Mouse (Mus musculus): ENCODE results near the gene Clic1. TPM values are rescaled to one million over a fixed set of nuclear protein-coding genes. Genes with fewer than 3 reads are reported as not detected.

The Clic1 gene
- total RNA-seq, 2 experiments from 2014 or later, result 9.2 to 9.6 TPM

DNA sequence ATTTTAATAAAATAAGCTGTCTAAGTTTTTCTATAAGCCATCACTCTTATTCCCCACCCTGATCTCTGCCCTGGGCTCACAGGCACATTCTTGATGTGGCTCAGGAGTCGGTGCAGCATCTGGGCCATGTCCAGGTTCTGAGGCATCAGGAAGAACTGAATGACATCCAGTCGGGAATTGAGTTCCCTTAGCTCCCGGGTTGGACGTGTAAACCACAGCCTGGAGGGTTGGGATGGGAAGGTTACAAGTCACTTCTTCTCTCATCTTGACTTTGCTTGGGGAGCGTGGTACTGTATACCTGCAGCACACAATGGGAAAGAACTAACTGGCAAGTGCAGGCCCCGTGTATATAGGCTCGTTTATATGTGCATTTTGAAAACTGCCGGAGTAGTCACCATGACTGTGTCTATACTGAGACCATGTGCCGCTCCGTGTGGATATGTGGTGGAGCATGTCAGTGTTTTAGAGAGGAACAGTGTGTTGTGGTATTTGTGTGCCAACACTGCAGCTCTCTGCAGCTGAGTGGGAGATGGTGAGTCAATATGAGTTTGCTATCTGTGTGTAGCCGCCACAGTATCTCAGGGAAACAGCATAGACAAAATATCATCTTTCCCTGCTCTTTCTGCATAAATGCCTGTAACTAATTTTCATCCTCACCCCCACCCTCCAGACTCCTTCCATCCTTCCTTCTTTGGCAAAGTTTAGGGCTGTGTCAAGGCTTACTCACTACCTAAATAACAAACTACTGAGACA, 10.5 kb upstream of the Clic1 start:
- no peak for TF ChIP-seq CTCF (conservative IDR thresholded peaks at IDR 0.05)
- Histone ChIP-seq H3K27ac (peak overlapping the region; percentile 72; the same call in 1 of the 2 replicates), H3K4me3 (no peak overlapping the region)
- DNase-seq (ENCODE audit: low spot score in 2 of 2), result peak in 1 of 2 experiments; percentile 73

DNA sequence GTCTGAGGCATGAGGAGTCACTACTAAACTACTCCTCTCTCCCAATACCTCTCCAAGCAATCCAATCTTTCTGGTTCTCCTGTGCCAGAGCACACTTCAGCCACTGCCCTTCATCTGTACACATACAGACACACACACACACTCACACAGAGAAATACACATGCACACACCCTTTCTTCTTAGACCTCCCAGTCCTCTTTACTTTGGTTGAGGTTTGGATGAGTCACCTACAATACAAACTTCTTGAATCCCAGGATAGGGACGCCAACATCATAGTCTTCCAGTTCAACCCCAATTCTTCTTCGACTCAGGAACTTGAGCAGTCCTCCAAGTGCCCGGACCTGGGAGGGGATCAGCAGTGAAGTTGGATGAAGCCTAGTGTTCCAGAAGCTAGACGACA, 6.0 kb upstream of the Clic1 start:
- DNase-seq (ENCODE audit: low spot score in 2 of 2), result no peak
- no peak overlapping the region for H3K4me3 ChIP-seq
- TF ChIP-seq CTCF (conservative IDR thresholded peaks at IDR 0.05), result no peak
- no peak overlapping the region for H3K27ac ChIP-seq

DNA sequence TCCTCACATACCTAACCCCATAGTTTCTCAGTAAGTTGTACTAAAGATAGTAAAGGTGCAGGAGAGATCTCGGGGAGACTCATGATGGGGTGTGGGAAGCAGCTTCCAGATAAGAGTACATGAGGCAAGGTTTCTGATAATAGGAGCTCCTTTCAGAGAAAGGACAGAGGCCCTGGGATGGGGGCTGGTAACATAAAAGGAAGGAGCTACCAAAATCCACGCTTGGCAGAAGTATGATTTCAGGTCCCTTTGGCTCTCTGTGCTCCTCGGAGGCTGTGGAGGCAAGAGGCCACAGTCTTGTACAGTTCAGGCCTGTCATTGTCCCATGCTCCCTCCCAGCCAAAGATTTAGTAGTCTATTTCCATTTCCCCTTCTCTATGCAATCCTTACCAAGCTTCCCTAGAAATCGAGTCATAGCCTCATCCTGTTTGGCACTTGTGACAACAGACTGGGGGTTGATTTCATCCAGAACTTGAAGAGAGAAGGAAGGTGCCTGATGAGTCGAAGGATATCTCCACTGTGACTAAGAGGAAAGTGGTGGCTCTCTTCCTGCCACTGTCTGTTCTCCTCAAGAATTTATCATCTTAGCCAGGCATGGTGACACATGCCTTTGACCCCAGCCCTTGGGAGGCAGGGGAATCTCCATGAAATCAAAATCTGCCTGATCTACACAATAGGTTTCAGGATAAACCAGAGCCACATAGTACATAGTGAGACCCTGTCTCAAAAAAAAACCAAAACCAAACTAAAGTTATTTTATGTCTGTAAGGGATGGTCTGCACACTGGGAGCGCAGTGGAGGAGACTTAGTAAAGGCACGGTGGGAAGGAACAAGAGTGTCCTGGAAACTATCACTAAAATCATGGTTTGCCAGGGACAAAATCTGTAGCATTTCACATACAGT, 4.6 kb upstream of the Clic1 start:
- no peak for TF ChIP-seq CTCF (conservative IDR thresholded peaks at IDR 0.05)
- H3K4me3 ChIP-seq, result no peak overlapping the region
- H3K27ac ChIP-seq, result no peak overlapping the region
- no peak for DNase-seq (ENCODE audit: low spot score in 2 of 2)

DNA sequence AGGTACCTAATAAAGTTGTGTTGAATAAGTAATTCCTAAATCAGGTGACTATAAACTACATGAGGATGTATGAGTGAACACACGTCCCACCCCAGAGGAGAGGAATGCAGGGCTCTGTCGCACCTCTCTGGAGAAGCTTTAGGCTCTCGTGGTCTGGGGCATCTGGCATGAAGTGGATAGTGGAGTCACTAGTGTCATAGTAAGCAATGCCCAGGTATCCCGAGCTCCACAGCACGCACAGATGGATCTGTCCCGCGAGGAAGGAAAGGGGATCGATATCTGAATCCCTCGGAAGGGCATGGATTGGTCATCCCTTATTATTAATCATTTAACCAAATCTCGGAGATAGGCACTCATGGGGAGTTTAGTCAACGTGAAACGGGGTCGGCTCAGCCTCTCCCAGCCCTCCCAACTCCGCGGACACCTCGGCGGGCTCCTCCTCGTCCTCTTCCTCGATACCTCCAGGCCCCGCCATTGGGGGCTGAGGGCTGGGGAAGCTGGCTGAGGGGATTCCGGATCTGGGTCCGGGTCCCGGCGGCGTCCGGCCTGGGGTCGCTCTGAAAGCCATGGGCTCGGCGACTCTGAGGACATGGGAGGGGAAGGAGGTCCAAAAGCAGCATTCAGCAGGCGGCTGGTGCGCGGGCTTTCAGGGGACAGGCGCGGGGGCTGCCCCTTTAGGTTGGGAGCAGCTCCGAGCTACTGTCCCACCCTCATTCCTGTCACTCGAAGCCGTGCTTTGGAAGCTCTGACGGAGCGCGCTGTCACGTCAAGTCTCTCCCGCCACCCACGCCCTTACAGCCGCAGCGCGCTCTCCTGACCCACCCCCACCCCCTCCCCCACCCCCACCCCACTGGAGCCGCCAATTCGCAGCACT, 3.7 kb upstream of the Clic1 start:
- 0 out of 2 replicates have a peak overlapping the region, but pooled peaks have one; percentile 53 for H3K27ac ChIP-seq
- DNase-seq (ENCODE audit: low spot score in 2 of 2), result no peak
- no peak for TF ChIP-seq CTCF (conservative IDR thresholded peaks at IDR 0.05)
- peak overlapping the region; percentile 54 for H3K4me3 ChIP-seq

DNA sequence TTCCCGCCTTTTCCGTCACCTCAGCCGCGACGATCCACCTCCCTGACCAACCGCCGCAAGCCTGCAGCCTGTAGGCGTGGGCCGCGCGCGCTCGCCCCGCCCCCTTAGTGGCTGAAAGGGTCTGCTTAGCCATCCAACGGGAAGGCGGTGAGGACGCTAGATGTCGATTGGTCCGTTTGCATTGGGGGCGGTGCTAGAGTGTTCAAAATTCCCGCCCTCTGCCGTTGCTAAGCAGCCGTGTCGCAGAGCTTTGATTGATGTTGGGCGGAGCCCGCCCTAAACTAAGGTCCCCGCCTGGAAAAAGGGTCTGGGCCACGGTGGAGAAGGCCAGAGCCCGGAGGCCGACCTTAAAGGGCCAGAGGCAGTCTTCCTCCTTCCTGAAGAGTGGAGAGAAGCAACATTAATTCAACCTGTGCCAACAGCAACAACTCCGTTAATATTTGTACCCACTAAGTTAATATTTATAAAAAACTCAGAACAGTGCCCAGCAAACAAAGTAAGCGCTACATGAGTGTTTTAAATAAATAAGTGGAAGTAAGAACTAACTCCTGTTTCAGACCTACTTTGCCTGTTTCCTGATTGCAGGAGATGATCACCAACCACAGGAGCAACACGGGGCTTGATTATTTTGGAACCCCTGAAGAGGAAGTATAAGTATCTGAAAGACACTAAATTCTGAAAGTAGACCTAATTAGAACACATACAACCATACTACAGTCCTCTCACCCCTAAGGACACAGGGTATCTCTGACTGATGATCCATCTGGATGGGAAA, 2.9 kb upstream of the Clic1 start, which contains the start of gene Msh5:
TSS of gene Msh5 (minus strand) at position 65 of the 775 bp plus-strand sequence.
- peak within 1 kb of the TSS; percentile 54 for H3K4me3 ChIP-seq
- peak; percentile 19; the same call in 1 of the 2 replicates for TF ChIP-seq CTCF (conservative IDR thresholded peaks at IDR 0.05)
- H3K27ac ChIP-seq, result peak within 1 kb of the TSS; percentile 53; the same call in 1 of the 2 replicates

DNA sequence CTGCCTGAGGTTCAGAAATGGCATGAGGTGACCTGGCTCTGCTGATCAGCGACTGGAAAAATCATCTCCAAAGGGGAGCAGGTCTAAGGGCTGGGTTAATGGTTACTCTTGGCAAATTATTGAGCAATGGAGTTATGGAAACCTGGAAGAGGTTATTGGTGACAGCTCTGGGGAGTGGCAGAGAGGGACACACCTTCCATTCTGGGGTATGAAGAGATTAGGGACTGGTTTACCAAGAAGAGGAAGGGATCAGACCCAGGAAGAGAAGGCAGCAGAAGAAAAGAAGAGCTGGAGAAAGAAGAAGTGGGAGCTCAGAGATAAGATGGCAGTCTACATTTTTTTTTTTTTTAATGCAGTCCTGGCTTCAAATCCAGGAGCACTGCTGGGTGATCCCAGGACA, 2.1 kb upstream of the Clic1 start:
- no peak overlapping the region for H3K4me3 ChIP-seq
- no peak for TF ChIP-seq CTCF (conservative IDR thresholded peaks at IDR 0.05)
- H3K27ac ChIP-seq, result peak overlapping the region; percentile 53
- no peak for DNase-seq (ENCODE audit: low spot score in 2 of 2)

More for the DNA sequence above, 2.9 kb upstream of the Clic1 start, which contains the start of gene Msh5:
- peak; percentile 88 to 94 for DNase-seq (ENCODE audit: low spot score in 2 of 2)

DNA sequence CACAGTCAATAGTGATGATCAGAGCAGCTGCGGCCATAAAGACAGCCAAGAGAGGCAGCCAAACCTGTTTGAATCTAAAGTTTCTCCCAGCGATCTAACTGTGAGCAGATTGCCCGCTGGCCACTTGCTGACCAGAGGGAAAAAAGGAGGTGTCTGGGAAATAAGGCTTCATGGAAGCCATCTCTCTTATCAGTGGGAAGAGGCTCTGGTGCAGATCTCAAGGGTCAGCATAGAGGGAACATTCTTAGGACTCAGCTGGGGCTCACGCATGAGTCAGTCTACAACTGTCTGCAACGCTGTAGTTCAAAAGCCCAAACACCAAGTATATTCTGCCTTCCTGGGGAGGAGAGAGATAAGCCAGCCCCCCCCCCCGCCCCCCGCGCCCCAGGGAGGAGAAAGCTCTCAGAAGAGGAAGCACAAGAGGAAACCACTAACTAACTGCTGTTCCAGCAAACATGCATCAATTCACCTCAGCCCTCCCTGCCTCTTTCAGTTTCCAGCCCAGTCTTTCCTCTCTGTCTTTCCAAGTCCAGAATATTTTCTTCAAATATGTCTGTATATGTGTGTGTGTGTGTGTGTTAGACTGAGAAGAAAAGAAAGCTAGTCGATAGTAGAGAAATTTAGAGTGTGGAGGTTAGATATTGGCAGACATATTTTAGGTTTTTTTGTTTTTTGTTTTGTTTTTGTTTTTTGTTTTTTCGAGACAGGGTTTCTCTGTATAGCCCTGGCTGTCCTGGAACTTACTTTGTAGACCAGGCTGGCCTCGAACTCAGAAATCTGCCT, 1.4 kb upstream of the Clic1 start:
- DNase-seq (ENCODE audit: low spot score in 2 of 2), result no peak
- no peak for TF ChIP-seq CTCF (conservative IDR thresholded peaks at IDR 0.05)
- no peak overlapping the region for H3K4me3 ChIP-seq
- peak overlapping the region; percentile 53 for H3K27ac ChIP-seq

DNA sequence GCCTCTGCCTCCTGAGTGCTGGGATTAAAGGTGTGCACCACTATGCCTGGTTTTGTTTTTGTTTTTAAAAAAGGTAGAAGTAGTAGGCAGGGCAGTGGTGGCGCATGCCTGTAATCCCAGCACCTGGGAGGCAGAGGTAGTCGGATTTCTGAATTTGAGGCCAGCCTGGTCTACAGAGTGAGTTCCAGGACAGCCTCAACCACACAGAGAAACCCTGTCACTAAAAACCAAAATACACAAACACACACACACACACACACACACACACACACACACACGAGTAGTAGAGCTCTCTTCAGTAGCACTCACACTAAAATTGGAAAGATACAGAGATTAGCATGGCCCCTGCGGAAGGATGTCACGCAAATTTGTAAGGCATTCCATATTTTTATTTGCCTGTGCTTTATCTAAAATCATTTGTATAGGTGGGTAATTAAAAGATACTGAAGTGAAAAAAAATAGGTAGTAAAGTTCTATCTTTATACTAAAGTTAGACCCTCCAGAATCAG, 780 bp upstream of the Clic1 start:
- Histone ChIP-seq H3K27ac (no peak overlapping the region), H3K4me3 (no peak overlapping the region)
- no peak for TF ChIP-seq CTCF (conservative IDR thresholded peaks at IDR 0.05)
- no peak for DNase-seq (ENCODE audit: low spot score in 2 of 2)

DNA sequence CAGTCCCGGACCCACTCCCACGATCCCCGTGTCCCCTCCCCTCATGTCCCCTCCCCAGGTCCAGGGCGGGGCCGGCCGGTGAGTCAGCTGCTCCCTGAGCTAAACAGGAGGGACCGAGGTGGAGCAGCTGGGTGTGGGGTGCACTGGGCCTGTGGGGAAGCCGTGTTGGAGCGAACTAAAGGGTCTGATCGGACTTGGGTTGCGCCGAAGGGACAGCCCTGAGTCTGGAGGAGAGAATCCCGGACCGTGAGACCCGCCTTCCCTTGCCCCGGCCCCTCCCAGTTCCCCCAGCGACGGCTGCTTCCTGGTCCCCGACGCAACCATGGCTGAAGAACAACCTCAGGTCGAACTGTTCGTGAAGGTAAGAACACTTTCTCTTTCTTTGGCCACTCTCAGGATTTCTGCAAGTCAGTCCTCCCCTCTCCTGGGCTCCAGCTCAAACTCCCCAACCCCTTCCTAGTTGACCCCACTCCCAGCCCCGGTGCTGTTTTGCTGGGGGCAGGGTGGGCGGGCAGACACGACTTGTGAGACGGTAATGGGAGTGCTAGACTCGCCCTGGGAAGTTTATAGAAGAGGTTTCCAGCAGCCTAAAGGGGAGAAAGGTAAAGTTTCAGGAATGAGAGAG, 472 bp downstream of the Clic1 start:
- TF ChIP-seq CTCF (conservative IDR thresholded peaks at IDR 0.05), result no peak
- H3K27ac ChIP-seq, result peak overlapping the region; percentile 87
- peak overlapping the region; percentile 53 for H3K4me3 ChIP-seq
- DNase-seq (ENCODE audit: low spot score in 2 of 2), result no peak
